Mouse (Mus musculus): ENCODE data around the gene Mdfi.

Gene Mdfi

DNA sequence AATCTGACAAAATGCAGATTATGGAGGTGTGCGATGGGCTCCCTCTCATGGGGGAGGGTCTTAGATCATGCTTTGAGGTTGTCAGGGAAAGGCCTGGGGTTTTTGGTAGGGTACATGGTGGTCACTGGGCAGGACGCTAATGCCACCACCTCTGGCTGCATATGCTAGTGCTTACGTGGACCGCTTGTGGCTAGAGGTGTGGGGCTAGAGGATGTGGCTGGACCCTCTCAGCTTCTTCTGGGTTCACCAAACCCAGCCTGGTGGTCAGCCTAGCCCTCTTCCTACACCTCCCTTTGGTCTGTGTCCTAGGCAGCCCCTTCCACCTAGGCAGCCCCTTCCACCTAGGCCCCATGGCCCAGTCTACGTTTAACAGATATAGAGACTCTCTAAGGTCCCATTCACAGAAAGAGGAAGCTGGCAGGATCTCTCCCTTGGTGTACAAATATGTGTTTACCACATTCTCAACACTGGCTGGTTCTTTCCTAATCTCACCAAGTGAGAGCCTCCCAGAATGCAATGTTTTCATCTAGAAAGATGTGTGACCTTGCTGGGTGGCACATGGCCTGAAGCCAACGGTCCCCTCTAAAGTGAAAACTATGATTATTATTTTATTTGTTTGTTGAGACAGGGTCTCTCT is 68.0 kb downstream of the Mdfi start:
- no peak for DNase-seq (ENCODE audit: low spot score in 2 of 2)

- no peak for DNase-seq (ENCODE audit: low spot score in 2 of 2)
Observed at GRCm38 (mm10) chr17:47765986-47766385, 68.5 kb downstream of the Mdfi start.
